ENCODE assay signal across 22 mouse cellular contexts in genomic region chr3:47660531-47660930, GRCm38 (mm10).
DNase-seq lines count a peak whose midpoint lies in the region; ATAC-seq and TF ChIP-seq lines count a peak whose summit lies in the region.
"Had no signal": no experiment of that assay in that cellular context is flagged by ENCODE, and none has a peak within 500 bp of the region (broad histone marks: within the 10 kb centered on the region; RNA-seq: fewer than 3 reads in every experiment).

No protein-coding gene starts in this region.

- no peak for TF ChIP-seq POLR2A in thymus, adult 2 months (IDR thresholded peaks at IDR 0.05; ENCODE audit: control insufficient read depth, extremely low read depth, insufficient read depth, low read length, poor library complexity)

- H3K4me3 ChIP-seq in neural tube, embryonic 11.5 days (ENCODE audit: low read depth, low read length) = no peak overlapping the region
- no peak overlapping the region for H3K4me3 ChIP-seq in neural tube, embryonic 15.5 days (replicated peaks)
- no peak overlapping the region for H3K4me3 ChIP-seq in thymus, adult 2 months (ENCODE audit: control insufficient read depth, insufficient read depth, low read length)
- H3K4me3 ChIP-seq: embryonic facial prominence, embryonic 10.5 days; embryonic facial prominence, embryonic 12.5 days; forebrain, embryonic 13.5 days; forebrain, embryonic 15.5 days had no signal

- DNase-seq in neural tube, embryonic 11.5 days (ENCODE audit: low spot score) = no peak
- DNase-seq in ES-CJ7 (ENCODE audit: low read depth, low spot score) (peak; percentile 33), R1 (ENCODE audit: low read depth, low spot score) (peak; percentile 40)
- no peak for DNase-seq in thymus, adult 2 months
- no peak for DNase-seq in lung, postnatal 25 days (ENCODE audit: low spot score)
- DNase-seq: adrenal gland, adult 8-10 months; adrenal gland, postnatal 14 days; adrenal gland, postnatal 36 days; cerebellum, adult 11-12 months; cerebellum, adult 2 months; cerebellum, adult 9-10 months; cerebellum, postnatal 10 days; cerebellum, postnatal 25 days; forebrain, postnatal 0 days had no signal

- no peak for TF ChIP-seq CTCF in thymus, adult 2 months (IDR thresholded peaks at IDR 0.05; ENCODE audit: borderline replicate concordance, control insufficient read depth, extremely low read depth, insufficient read depth, low read length, poor library complexity)

- H3K27ac ChIP-seq in neural tube, embryonic 11.5 days (ENCODE audit: low read depth, low read length) = no peak overlapping the region
- H3K27ac ChIP-seq in neural tube, embryonic 15.5 days (replicated peaks) = no peak overlapping the region
- H3K27ac ChIP-seq in thymus, adult 2 months (ENCODE audit: control insufficient read depth, insufficient read depth, low read length) = no peak overlapping the region
- H3K27ac ChIP-seq: embryonic facial prominence, embryonic 10.5 days; embryonic facial prominence, embryonic 12.5 days; forebrain, embryonic 13.5 days; forebrain, embryonic 15.5 days had no signal

- no peaks in the 10 kb centered on the region for H3K27me3 ChIP-seq in neural tube, embryonic 11.5 days (ENCODE audit: control insufficient read depth, insufficient read depth, low read length)
- H3K27me3 ChIP-seq in neural tube, embryonic 15.5 days (replicated peaks) = no peaks in the 10 kb centered on the region
- no peaks in the 10 kb centered on the region for H3K27me3 ChIP-seq in thymus, adult 2 months (ENCODE audit: control insufficient read depth, insufficient read depth, low read length)
- H3K27me3 ChIP-seq: embryonic facial prominence, embryonic 12.5 days; forebrain, embryonic 13.5 days; forebrain, embryonic 15.5 days; Patski had no signal

- H3K4me1 ChIP-seq in neural tube, embryonic 11.5 days (ENCODE audit: control insufficient read depth, insufficient read depth, low read length) = no peaks in the 10 kb centered on the region
- H3K4me1 ChIP-seq in neural tube, embryonic 15.5 days = no peaks in the 10 kb centered on the region
- H3K4me1 ChIP-seq in thymus, adult 2 months (replicated peaks; ENCODE audit: control insufficient read depth, insufficient read depth, low read length) = no peaks in the 10 kb centered on the region
- H3K4me1 ChIP-seq: embryonic facial prominence, embryonic 10.5 days; embryonic facial prominence, embryonic 12.5 days; forebrain, embryonic 13.5 days; forebrain, embryonic 15.5 days had no signal

- WGBS in neural tube, embryonic 11.5 days = 23% methylated on average over 1 of the region's 1 CpGs
- WGBS in neural tube, embryonic 15.5 days = 11% methylated on average over 1 of the region's 1 CpGs
- 85% methylated on average over 1 of the region's 1 CpGs for WGBS in thymus, adult 2 months

- H3K9ac ChIP-seq in neural tube, embryonic 11.5 days (ENCODE audit: low read length) = no peak overlapping the region
- no peak overlapping the region for H3K9ac ChIP-seq in neural tube, embryonic 15.5 days (replicated peaks)
- H3K9ac ChIP-seq: embryonic facial prominence, embryonic 12.5 days; forebrain, embryonic 13.5 days; forebrain, embryonic 15.5 days; forebrain, postnatal 0 days had no signal

- no peaks in the 10 kb centered on the region for H3K9me3 ChIP-seq in neural tube, embryonic 11.5 days (ENCODE audit: control insufficient read depth, low read length)
- H3K9me3 ChIP-seq in neural tube, embryonic 15.5 days (replicated peaks) = no peaks in the 10 kb centered on the region
- H3K9me3 ChIP-seq: embryonic facial prominence, embryonic 10.5 days; embryonic facial prominence, embryonic 12.5 days; forebrain, embryonic 13.5 days; forebrain, embryonic 15.5 days; G1E had no signal

- H3K36me3 ChIP-seq in neural tube, embryonic 11.5 days (ENCODE audit: control insufficient read depth, insufficient read depth, low read length) = no peaks in the 10 kb centered on the region
- no peaks in the 10 kb centered on the region for H3K36me3 ChIP-seq in neural tube, embryonic 15.5 days
- no peaks in the 10 kb centered on the region for H3K36me3 ChIP-seq in thymus, adult 2 months (ENCODE audit: control insufficient read depth, insufficient read depth, low read length)
- H3K36me3 ChIP-seq: embryonic facial prominence, embryonic 10.5 days; embryonic facial prominence, embryonic 12.5 days; forebrain, embryonic 15.5 days; G1E had no signal

- peak; percentile 50; the same call in 1 of the 2 replicates for ATAC-seq in neural tube, embryonic 11.5 days (ENCODE audit: insufficient read depth, low FRiP score, low TSS enrichment)
- no peak for ATAC-seq in neural tube, embryonic 15.5 days (ENCODE audit: low FRiP score)
- ATAC-seq: activated CD4-positive, CD25-positive, alpha-beta regulatory T cell, adult 4 months; forebrain, embryonic 13.5 days; forebrain, embryonic 15.5 days; forebrain, postnatal 0 days; Patski had no signal

- H3K4me2 ChIP-seq in neural tube, embryonic 11.5 days (ENCODE audit: low read depth) = no peak overlapping the region
- no peak overlapping the region for H3K4me2 ChIP-seq in neural tube, embryonic 15.5 days
- H3K4me2 ChIP-seq: embryonic facial prominence, embryonic 12.5 days; forebrain, embryonic 13.5 days; forebrain, embryonic 15.5 days had no signal

Comparison
In these comparisons a context has a peak if more than half of its experiments do, and no peak if none do; other contexts are left out.
1. DNase-seq: peak in ES-CJ7 (single experiment) and R1 (single experiment); none in neural tube, embryonic 11.5 days (single experiment), thymus, adult 2 months (single experiment) and lung, postnatal 25 days (single experiment).